Mouse (Mus musculus) embryonic facial prominence, embryonic 12.5 days (tissue): ENCODE data around the gene Slit1. TPM values are rescaled to one million over a fixed set of nuclear protein-coding genes. Genes with fewer than 3 reads are reported as not detected.

Experiments
- ATAC-seq: fragments of 200-750 bp; cut with Nextera tagmentation; 2 replicates; pipeline ENCODE4 v1.8.0; 2017; ENCODE audit not compliant: insufficient number of reproducible peaks, insufficient read depth, low FRiP score, low TSS enrichment
- H3K27ac ChIP-seq: fragments of 300-500 bp; sonication (generic); 2 replicates; pipeline ENCODE4 v1.5.1; 2016; ENCODE audit warnings: mild to moderate bottlenecking
- H3K27me3 ChIP-seq: fragments of 300-500 bp; sonication (generic); 2 replicates; pipeline ENCODE4 v1.6.1; 2016; ENCODE audit warnings: mild to moderate bottlenecking, moderate library complexity
- H3K36me3 ChIP-seq: fragments of 300-500 bp; sonication (generic); 2 replicates; pipeline ENCODE4 v1.6.1; 2016; ENCODE audit warnings: mild to moderate bottlenecking
- H3K4me1 ChIP-seq: fragments of 300-500 bp; sonication (generic); 2 replicates; pipeline ENCODE4 v1.6.1; 2016
- H3K4me2 ChIP-seq: fragments of 300-500 bp; sonication (generic); replicated peaks from 2 replicates; pipeline ENCODE4 v1.6.1; 2016; ENCODE audit warnings: mild to moderate bottlenecking, moderate library complexity
- H3K4me3 ChIP-seq: fragments of 300-500 bp; sonication (generic); 2 replicates; pipeline ENCODE4 v1.5.1; 2016; ENCODE audit warnings: mild to moderate bottlenecking
- H3K9ac ChIP-seq: fragments of 300-500 bp; sonication (generic); 2 replicates; pipeline ENCODE4 v1.6.1; 2016; ENCODE audit warnings: mild to moderate bottlenecking, moderate library complexity
- H3K9me3 ChIP-seq: fragments of 300-500 bp; sonication (generic); 2 replicates; pipeline ENCODE4 v1.6.1; 2016; ENCODE audit warnings: mild to moderate bottlenecking, moderate library complexity
- WGBS: fragments of 180-500 bp; shearing (Covaris S2); methylation state at CpG from one replicate; pipeline ENCODE4 v1.1.7; 2016; 5-methylcytosine and 5-hydroxymethylcytosine counted together
- polyA plus RNA-seq: library from polyadenylated mRNA; unstranded; fragments of >200 nt; fragmentation: Nextera tagmentation; extraction: Ambion mirVana; gene quantifications from 2 replicates; pipeline ENCODE4 v1.2.1, GENCODE M21; 2016

Slit1 gene
- polyA plus RNA-seq, 1 experiment from 2014 or later = 1.4 TPM

- Histone ChIP-seq H3K9ac (no peak overlapping the region), H3K4me1 (no peaks in the 10 kb centered on the region), H3K36me3 (no peaks in the 10 kb centered on the region), H3K9me3 (0 out of 2 replicates have a peak, but pooled peaks cover 5% of the 10 kb centered on the region), H3K27me3 (no peaks in the 10 kb centered on the region), H3K4me3 (no peak overlapping the region), H3K27ac (no peak overlapping the region), H3K4me2 (no peak overlapping the region)
- ATAC-seq = no peak
- 84% methylated on average over 5 of the region's 5 CpGs for WGBS
Measured at GRCm38 (mm10) chr19:41759270-41759669, 15.8 kb upstream of the Slit1 start.

GRCm38 (mm10) chr19:41754760-41755159 is 11.3 kb upstream of the Slit1 start:
- no peaks in the 10 kb centered on the region for H3K9me3 ChIP-seq
- no peak overlapping the region for H3K27ac ChIP-seq
- H3K4me3 ChIP-seq = no peak overlapping the region
- no peak for ATAC-seq
- no peak overlapping the region for H3K4me2 ChIP-seq
- WGBS = 79% methylated on average over 15 of the region's 15 CpGs
- H3K9ac ChIP-seq = no peak overlapping the region
- no peaks in the 10 kb centered on the region for H3K27me3 ChIP-seq
- H3K4me1 ChIP-seq = no peaks in the 10 kb centered on the region
- H3K36me3 ChIP-seq = no peaks in the 10 kb centered on the region

GRCm38 (mm10) chr19:41751906-41752305 is 8.4 kb upstream of the Slit1 start:
- H3K9me3 ChIP-seq = no peaks in the 10 kb centered on the region
- no peak overlapping the region for H3K27ac ChIP-seq
- H3K4me2 ChIP-seq = no peak overlapping the region
- H3K4me3 ChIP-seq = no peak overlapping the region
- H3K27me3 ChIP-seq = 0 out of 2 replicates have a peak, but pooled peaks cover 2% of the 10 kb centered on the region
- H3K36me3 ChIP-seq = no peaks in the 10 kb centered on the region
- no peak overlapping the region for H3K9ac ChIP-seq
- no peaks in the 10 kb centered on the region for H3K4me1 ChIP-seq
- no peak for ATAC-seq
- 69% methylated on average over 11 of the region's 11 CpGs for WGBS

- no peak overlapping the region for H3K4me2 ChIP-seq
- H3K4me1 ChIP-seq = peaks cover 19% of the 10 kb centered on the region
- no peaks in the 10 kb centered on the region for H3K9me3 ChIP-seq
- no peak overlapping the region for H3K4me3 ChIP-seq
- no peak for ATAC-seq
- no peaks in the 10 kb centered on the region for H3K36me3 ChIP-seq
- H3K9ac ChIP-seq = no peak overlapping the region
- peaks cover 31% of the 10 kb centered on the region for H3K27me3 ChIP-seq
- WGBS = 93% methylated on average over 14 of the region's 14 CpGs
- no peak overlapping the region for H3K27ac ChIP-seq
Measured at GRCm38 (mm10) chr19:41747436-41747835, 4.0 kb upstream of the Slit1 start.

GRCm38 (mm10) chr19:41745941-41746557 is 2.6 kb upstream of the Slit1 start:
- H3K4me3 ChIP-seq = no peak overlapping the region
- H3K4me1 ChIP-seq = peaks cover 19% of the 10 kb centered on the region
- WGBS = 63% methylated on average over 15 of the region's 15 CpGs
- no peak overlapping the region for H3K9ac ChIP-seq
- no peak overlapping the region for H3K4me2 ChIP-seq
- H3K36me3 ChIP-seq = no peaks in the 10 kb centered on the region
- ATAC-seq = no peak
- no peaks in the 10 kb centered on the region for H3K9me3 ChIP-seq
- H3K27me3 ChIP-seq = peaks cover 44% of the 10 kb centered on the region
- no peak overlapping the region for H3K27ac ChIP-seq

GRCm38 (mm10) chr19:41738896-41739295 is 4.6 kb downstream of the Slit1 start:
- H3K4me1 ChIP-seq = peaks cover 23% of the 10 kb centered on the region
- WGBS = 16% methylated on average over 4 of the region's 4 CpGs
- H3K27ac ChIP-seq = no peak overlapping the region
- H3K9me3 ChIP-seq = no peaks in the 10 kb centered on the region
- no peaks in the 10 kb centered on the region for H3K36me3 ChIP-seq
- H3K9ac ChIP-seq = no peak overlapping the region
- H3K27me3 ChIP-seq = peaks cover 73% of the 10 kb centered on the region
- no peak overlapping the region for H3K4me2 ChIP-seq
- no peak overlapping the region for H3K4me3 ChIP-seq
- ATAC-seq = no peak

- no peak for ATAC-seq
- Histone ChIP-seq H3K27ac (no peak overlapping the region), H3K4me2 (0 out of 2 replicates have a peak overlapping the region, but pooled peaks have one; percentile 11), H3K4me3 (no peak overlapping the region), H3K9ac (no peak overlapping the region), H3K4me1 (peaks cover 18% of the 10 kb centered on the region), H3K27me3 (peaks cover 68% of the 10 kb centered on the region), H3K9me3 (no peaks in the 10 kb centered on the region), H3K36me3 (no peaks in the 10 kb centered on the region)
- 10% methylated on average over 14 of the region's 14 CpGs for WGBS
Measured at GRCm38 (mm10) chr19:41738429-41738805, 5.0 kb downstream of the Slit1 start.

- H3K27me3 ChIP-seq = peaks cover 63% of the 10 kb centered on the region
- no peak for ATAC-seq
- H3K9ac ChIP-seq = no peak overlapping the region
- no peak overlapping the region for H3K4me3 ChIP-seq
- H3K4me2 ChIP-seq = 0 out of 2 replicates have a peak overlapping the region, but pooled peaks have one; percentile 11
- H3K36me3 ChIP-seq = no peaks in the 10 kb centered on the region
- 2% methylated on average over 18 of the region's 18 CpGs for WGBS
- peaks cover 12% of the 10 kb centered on the region for H3K4me1 ChIP-seq
- H3K9me3 ChIP-seq = no peaks in the 10 kb centered on the region
- H3K27ac ChIP-seq = no peak overlapping the region
Measured at GRCm38 (mm10) chr19:41737657-41738428, 5.6 kb downstream of the Slit1 start.

GRCm38 (mm10) chr19:41734685-41735084 is 8.8 kb downstream of the Slit1 start:
- peaks cover 32% of the 10 kb centered on the region for H3K27me3 ChIP-seq
- no peak for ATAC-seq

GRCm38 (mm10) chr19:41725491-41725890 is 18.0 kb downstream of the Slit1 start:
- Histone ChIP-seq H3K27me3 (no peaks in the 10 kb centered on the region), H3K36me3 (no peaks in the 10 kb centered on the region), H3K27ac (no peak overlapping the region), H3K9ac (no peak overlapping the region), H3K4me2 (no peak overlapping the region), H3K9me3 (no peaks in the 10 kb centered on the region), H3K4me3 (no peak overlapping the region), H3K4me1 (peaks cover 14% of the 10 kb centered on the region)
- ATAC-seq = no peak
- whole genome bisulfite sequencing = 48% methylated on average over 2 of the region's 2 CpGs

More at GRCm38 (mm10) chr19:41734685-41735084, 8.8 kb downstream of the Slit1 start:
- Histone ChIP-seq H3K36me3 (no peaks in the 10 kb centered on the region), H3K9me3 (no peaks in the 10 kb centered on the region), H3K4me1 (0 out of 2 replicates have a peak, but pooled peaks cover 8% of the 10 kb centered on the region), H3K4me2 (no peak overlapping the region), H3K4me3 (no peak overlapping the region), H3K27ac (no peak overlapping the region), H3K9ac (no peak overlapping the region)
- 20% methylated on average over 10 of the region's 10 CpGs for WGBS

GRCm38 (mm10) chr19:41724831-41725470 is 18.5 kb downstream of the Slit1 start:
- no peaks in the 10 kb centered on the region for H3K27me3 ChIP-seq
- no peak overlapping the region for H3K27ac ChIP-seq
- peaks cover 14% of the 10 kb centered on the region for H3K4me1 ChIP-seq
- ATAC-seq = no peak; the same call in 1 of the 2 replicates
- no peak overlapping the region for H3K4me3 ChIP-seq
- H3K4me2 ChIP-seq = no peak overlapping the region
- no peaks in the 10 kb centered on the region for H3K36me3 ChIP-seq
- no peak overlapping the region for H3K9ac ChIP-seq
- no peaks in the 10 kb centered on the region for H3K9me3 ChIP-seq
- 36% methylated on average over 9 of the region's 9 CpGs for WGBS

- Histone ChIP-seq H3K9ac (no peak overlapping the region), H3K4me2 (no peak overlapping the region), H3K4me1 (peaks cover 21% of the 10 kb centered on the region), H3K36me3 (no peaks in the 10 kb centered on the region), H3K27ac (no peak overlapping the region), H3K4me3 (no peak overlapping the region), H3K27me3 (no peaks in the 10 kb centered on the region), H3K9me3 (no peaks in the 10 kb centered on the region)
- no peak for ATAC-seq
- 18% methylated on average over 2 of the region's 2 CpGs for WGBS
Measured at GRCm38 (mm10) chr19:41723337-41723736, 20.1 kb downstream of the Slit1 start.
